Mouse (Mus musculus) spleen, postnatal 0 days (tissue): ENCODE results near the gene Nmrk1. TPM values are rescaled to one million over a fixed set of nuclear protein-coding genes. Genes with fewer than 3 reads are reported as not detected.

Source experiments
- polyA plus RNA-seq: library from polyadenylated mRNA; unstranded; fragments of >200 nt; fragmentation: Nextera tagmentation; extraction: Ambion mirVana; gene quantifications from 2 replicates; pipeline ENCODE4 v1.2.1, GENCODE M21; 2015

The Nmrk1 gene
- 7.3 and 9.1 TPM in 2 replicates for polyA plus RNA-seq

GRCm38 (mm10) chr19:18631644-18632219 is at the start of gene Nmrk1, which contains the start of gene Ostf1:
Gene Nmrk1, plus strand, starts transcription at chr19:18631950.
Gene Ostf1, minus strand, starts transcription at chr19:18631823.

GRCm38 (mm10) chr19:18670608-18671007 is 38.9 kb downstream of the Nmrk1 start, which contains the start of gene Carnmt1:
Gene Carnmt1, plus strand, starts transcription at chr19:18670764.

Other genes with a start within 250 kb of the Nmrk1 start
- gene Ostf1, start 127 bp upstream of the Nmrk1 start, polyA plus RNA-seq: 118 and 153 TPM in 2 replicates
- gene Carnmt1, start 38.8 kb downstream of the Nmrk1 start, polyA plus RNA-seq: 30.7 and 31.6 TPM in 2 replicates
- 40.4 and 49.6 TPM in 2 replicates for gene D030056L22Rik, start 81.2 kb downstream of the Nmrk1 start, polyA plus RNA-seq
- gene Trpm6, start 118.0 kb downstream of the Nmrk1 start, polyA plus RNA-seq: 0.02 and 0.05 TPM in 2 replicates